Mouse (Mus musculus) cerebellum, adult 11-12 months (tissue): ENCODE results near the gene Frmd4a.
"Not testable (repeated sequence)": the region's sequence is repeated elsewhere in the genome, so short reads cannot be mapped to it uniquely, and the experiment has no call there.

Experiments used
- DNase-seq: peaks from one replicate; pipeline ENCODE4 v3.0.0; 2022

The Frmd4a gene

GRCm38 (mm10) chr2:4222497-4222828 lies 204.9 kb downstream of the Frmd4a start:
- DNase-seq: no peak

DNA sequence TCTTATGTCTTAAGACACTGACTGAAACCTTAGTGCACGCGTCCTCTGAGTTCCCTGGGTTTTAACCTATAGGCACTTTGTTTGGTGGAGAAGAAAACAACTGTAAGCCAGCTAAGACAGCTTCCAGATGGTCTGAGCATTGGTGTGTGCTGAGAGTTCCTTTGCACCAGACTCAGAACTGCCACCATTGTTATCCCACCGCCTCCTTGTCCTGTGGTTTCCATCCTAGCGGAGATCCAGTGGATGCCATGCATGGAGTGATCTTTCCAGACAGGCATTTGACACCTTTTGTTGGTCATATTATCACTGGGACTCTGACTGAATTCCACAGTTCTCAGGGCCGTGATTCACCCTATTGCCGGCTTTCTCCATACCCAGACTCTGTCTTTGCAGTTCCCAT lies 205.8 kb downstream of the Frmd4a start:
- no peak for DNase-seq

DNA sequence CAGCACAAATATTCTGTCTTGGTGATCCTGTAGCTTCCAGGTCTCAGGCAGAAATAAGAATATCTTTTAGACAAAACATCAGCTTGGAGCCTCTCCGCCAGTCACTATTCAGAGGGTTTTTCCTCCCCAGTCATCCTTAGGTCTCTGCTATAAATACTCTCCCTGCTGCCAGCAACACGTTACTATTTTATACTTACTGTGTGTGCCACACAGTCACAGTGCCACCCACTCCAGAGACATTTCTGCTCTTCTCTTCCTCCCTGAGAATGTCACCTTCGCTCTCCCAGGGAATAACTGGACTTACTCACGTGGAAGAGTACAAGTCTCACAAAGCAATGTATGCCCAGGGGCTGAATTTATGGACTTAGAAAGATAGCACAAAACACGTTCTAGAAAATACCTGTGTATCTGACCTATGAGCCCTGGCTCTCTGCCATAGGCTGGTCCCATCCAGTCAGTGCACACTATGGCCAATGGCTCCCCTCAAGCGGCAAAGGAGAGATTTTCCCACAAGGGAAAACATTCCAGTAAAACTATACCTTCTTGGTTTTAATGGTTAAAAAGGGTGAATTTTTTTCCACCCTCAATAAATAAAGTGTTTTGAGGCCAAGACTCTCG lies 209.5 kb downstream of the Frmd4a start:
- DNase-seq: no peak

DNA sequence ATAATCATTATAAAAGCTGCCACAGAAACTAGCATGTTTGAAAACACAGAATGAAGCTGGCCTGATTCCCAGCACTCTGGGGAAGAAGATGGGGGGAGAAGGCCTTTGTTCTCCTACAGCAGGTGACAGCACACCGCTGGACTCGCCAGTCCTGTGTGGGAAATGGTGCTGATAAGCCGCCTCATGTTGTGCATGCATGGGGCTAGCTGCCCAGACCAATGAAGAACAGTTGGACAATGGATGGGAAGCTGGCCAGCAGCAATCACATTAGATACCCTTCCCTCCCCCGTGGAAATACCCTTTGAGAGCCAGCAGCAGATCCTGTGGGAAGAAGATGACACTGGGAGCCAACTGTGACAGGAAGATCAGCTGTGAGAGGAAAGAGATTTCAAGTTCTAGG lies 210.0 kb downstream of the Frmd4a start:
- no peak for DNase-seq

DNA sequence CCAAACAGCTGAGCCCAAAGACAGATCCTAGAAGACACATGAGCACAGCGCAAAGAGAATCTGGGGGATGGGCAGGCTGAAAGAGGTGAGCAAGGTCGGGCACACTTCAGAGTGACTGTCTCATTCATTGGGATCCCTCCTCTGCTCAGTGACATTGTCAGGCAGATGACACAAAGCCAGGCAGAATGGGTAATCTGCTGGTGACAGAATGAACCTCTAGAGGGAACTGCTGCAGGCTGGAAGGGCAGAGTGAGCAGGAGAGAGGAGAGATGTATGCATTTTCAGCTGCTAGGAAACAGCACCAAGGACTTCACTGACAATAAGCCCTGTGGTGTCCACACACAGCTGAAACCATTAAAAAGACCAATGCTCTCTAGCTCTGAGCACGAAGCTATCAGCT lies 211.0 kb downstream of the Frmd4a start:
- DNase-seq: no peak

DNA sequence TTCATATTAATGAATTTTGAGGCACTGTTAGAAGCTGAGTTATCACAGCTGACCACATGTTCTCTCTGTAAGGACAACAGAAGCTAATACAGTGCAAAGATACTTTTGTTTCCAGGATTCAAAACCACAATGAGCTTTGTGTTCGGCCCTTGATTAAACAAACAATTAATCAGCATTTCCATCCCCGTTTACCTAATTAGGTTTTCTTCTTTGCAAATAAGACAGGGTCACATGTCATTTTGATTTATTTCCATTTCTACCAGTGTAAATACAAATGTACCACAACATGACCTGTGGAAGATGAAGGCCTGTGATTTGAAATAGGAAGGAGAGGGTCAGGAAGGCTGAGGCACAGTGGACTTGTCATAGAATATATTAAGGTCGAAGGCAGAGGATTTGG lies 214.8 kb downstream of the Frmd4a start:
- DNase-seq: no peak

DNA sequence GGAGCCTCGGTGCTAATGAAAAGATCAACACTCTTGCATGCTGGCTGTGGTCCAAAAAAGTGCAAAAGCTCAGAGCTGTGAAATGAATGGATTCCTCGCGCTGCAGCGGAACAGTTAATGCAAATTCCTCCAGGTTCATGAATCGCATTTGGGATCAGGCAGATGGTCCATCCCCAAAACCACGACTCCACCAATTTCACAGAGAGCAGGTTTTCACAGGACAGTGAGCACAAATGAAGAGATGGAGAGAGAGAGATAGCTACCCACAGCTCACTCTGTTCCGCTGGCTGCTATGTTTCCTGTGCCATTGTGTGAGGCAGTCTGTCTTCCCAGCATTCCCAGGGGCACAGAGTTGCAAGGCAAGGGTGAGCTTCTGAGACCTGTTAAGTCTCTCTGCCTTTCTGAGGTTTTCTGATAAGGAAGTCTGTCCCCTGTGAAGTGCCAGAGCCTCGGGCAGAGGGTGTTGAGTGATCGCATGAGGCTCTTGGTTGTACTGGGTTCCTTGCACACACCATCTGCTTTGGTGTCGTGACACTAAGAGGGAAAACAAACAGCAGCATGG lies 215.3 kb downstream of the Frmd4a start:
- DNase-seq: no peak

- no peak for DNase-seq
Measured at GRCm38 (mm10) chr2:4237686-4238085, 220.2 kb downstream of the Frmd4a start.

DNA sequence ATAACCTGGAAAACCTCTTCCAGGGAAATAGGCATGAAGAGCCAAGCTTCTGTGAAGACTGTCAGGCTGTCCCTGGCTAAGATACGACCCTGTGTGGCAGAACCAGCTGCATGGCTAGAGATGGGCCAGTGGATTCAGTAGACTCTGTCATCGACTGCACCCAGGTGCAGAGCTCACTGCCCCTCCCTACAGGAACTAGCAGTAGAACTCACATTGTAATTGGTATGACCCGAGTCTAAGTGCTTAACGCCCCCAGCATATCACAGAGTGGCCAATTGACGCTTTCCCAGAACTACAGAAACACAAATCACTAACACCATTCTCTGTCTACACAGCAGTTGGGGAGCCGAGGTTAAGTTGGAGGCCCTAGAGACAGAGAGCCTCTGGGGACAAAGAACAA lies 232.2 kb downstream of the Frmd4a start:
- no peak for DNase-seq

DNA sequence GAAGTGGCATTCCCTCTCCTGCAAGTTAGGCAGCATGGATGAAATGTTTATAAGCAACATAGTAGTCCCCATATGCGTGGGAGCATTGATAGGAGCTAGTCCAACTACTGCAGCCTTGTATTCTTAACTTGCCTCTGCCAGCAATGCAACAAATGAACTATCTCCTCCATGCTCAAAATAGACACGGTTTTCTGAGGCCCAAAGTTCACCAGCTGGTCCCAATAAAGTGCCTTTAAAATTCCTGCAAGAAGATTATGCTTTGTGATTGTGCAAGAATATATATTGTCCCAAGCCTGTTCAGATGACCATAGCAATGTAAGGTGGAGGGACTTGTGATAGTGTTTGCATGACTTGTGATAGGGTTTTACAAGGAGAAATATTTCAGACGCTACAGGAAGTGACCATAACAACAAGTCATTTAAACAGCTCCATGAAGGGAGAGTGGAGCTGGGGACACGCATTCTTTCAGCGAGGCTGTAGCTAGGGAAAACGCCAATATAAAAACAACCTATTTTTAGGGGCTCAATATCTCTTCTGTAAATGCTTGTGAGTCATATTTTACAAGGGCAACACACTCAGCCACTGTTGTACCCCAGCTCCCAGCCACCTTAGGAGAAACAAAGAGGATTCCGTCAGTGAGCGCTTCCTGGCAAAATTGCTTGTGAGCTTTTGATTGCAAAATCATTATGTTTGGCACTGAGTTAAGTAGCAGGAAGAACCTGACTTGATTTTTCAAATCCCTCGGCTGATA lies 235.2 kb downstream of the Frmd4a start:
- no peak for DNase-seq

- DNase-seq: no peak
Measured at GRCm38 (mm10) chr2:4253348-4253747, 235.8 kb downstream of the Frmd4a start.

DNA sequence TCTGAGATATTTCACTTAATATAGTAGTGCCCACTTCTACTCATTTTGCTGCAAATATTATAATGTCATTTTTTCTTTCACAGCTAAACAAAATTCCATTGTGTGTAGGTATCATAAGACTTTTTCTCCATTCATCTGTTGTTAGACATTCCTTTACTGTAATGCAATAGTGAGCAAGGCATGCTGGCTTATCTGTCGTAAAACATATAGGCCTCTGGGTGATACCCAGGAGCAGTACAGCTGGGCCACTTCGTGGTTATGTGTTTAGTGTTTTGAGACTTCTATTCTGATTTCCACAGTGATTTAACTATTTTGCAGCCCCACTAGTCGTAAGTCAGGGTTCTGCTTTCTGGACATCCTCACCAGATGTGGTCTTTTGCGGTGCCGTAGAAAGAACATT lies 236.6 kb downstream of the Frmd4a start:
- DNase-seq: no peak

GRCm38 (mm10) chr2:4256242-4256641 lies 238.7 kb downstream of the Frmd4a start:
- no peak for DNase-seq

- DNase-seq: no peak
Measured at GRCm38 (mm10) chr2:4257604-4258003, 240.1 kb downstream of the Frmd4a start.

DNA sequence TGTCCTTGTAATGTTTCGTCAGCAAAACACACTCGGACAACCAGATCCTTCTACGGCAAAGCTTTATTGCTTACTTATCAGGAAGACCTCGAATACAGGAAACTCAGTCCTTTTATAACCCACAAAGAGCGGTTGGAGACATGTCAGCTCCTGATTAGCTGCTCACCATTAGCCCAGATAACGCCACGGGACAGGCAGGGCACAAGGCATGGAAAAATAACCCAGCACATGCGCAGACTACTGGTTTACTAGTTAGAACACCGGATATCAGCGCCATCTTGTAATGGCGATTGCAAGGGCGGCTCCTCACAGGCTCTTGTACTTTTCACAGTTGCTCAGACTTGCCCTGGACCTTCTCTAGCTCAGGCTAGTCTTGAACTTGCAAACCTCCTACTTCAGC lies 241.3 kb downstream of the Frmd4a start:
- not testable (repeated sequence) for DNase-seq

GRCm38 (mm10) chr2:4260324-4261058 lies 243.0 kb downstream of the Frmd4a start:
- DNase-seq: no peak

DNA sequence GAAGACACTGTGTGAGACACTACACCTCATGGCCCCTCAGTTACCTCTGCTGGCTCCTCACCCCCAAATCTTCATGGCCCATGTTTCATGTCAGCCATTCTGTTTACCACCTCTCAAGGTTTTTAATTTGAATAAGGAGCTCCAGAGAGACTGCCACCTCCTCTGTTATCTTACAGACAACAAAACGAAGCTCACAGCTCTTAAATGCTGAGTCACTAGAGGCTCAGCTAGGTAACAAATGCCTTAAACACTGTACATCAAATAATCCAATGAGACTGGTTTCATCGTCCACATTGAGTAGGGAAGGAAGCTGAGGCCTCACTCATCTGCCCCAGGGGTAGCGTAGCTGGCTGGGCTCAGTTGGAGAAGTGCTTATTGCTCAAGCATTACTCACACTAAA lies 245.2 kb downstream of the Frmd4a start:
- DNase-seq: no peak

DNA sequence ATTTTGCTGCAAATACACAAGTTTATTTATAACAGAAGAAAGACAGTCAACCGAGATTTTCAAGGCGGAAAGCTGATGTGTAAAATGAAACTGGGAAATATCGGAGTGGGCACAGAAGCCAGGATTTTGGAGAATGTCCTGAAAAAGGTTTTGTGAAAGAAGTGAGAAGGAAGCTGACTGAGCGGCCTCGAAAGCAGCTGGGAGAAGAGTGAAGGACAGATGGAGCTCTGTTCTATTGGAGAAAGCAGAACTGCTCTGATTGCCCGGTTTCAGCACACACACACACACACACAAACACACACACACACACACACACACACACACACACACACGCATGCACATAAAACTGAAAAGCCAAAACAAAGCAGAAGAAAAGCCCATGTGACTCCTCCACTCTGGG lies 249.9 kb downstream of the Frmd4a start:
- no peak for DNase-seq

GRCm38 (mm10) chr2:4282777-4283176 lies 265.3 kb downstream of the Frmd4a start:
- DNase-seq: no peak

DNA sequence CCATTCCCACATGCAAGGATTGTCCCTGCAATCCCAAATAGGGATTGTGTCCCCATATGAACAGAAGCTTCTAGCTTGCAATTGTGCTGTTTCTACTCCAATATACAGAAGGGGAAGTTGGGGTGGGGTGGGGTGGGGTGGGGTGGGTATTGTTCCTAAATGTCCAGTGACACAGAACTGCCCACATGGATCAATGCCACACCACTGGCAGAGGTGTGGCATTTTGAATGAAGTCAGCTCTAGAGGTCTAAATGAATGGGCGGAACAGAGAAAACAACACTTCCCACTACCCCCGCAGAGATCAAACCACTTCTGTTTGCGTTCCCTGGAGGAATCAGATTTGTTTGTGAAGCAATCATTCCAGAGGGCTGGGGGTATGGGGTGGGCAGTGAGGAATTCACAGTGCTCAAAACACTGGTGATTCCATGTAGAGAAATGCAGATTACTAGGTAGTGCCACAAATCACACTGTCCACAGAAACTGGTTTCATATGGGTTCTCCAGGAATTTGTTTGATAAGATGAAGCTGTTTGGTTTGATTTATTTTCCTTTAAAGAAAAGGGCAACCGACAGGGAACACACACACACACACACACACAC lies 268.3 kb downstream of the Frmd4a start:
- DNase-seq: no peak

- no peak for DNase-seq
Measured at GRCm38 (mm10) chr2:4286390-4286901, 268.9 kb downstream of the Frmd4a start.

GRCm38 (mm10) chr2:4290475-4290874 lies 273.0 kb downstream of the Frmd4a start:
- no peak for DNase-seq

DNA sequence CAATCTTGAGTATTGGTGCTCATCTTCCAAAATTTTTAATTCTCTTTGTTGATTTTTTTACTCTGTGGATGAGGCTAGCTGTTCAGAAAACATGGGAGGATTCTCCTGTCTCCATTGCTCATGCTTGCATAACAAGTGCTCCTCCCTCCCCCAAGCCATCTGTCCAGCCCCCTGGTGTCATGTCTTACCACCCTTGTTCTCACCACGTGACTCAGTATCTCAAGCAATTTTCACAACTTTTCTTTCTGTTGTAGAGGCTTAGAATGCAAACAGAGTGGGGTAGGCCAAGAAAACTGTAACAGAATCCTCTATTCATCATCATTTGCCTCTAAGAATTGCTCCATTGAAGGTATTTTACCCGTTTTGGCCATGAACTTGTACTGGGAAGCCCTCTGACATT lies 273.6 kb downstream of the Frmd4a start:
- DNase-seq: no peak
